Mouse (Mus musculus): ENCODE results near the gene Mttp. TPM values are rescaled to one million over a fixed set of nuclear protein-coding genes. Genes with fewer than 3 reads are reported as not detected.

The Mttp gene
- total and polyA plus RNA-seq, 2 experiments from 2014 or later: 4.5 to 6.6 TPM

GRCm38 (mm10) chr3:138074214-138074613 lies 70.6 kb downstream of the Mttp start:
- Histone ChIP-seq H3K27ac (no peak overlapping the region), H3K4me3 (ENCODE audit: low read length) (no peak overlapping the region), H3K4me2 (ENCODE audit: low read depth, low read length) (no peak overlapping the region), H3K36me3 (ENCODE audit: insufficient read depth, low read length) (no peaks in the 10 kb centered on the region), H3K4me1 (ENCODE audit: insufficient read depth, low read length) (0 out of 2 replicates have a peak, but pooled peaks cover 4% of the 10 kb centered on the region), H3K9me3 (ENCODE audit: low read length) (no peaks in the 10 kb centered on the region), H3K27me3 (ENCODE audit: insufficient read depth, low read length) (no peaks in the 10 kb centered on the region), H3K9ac (replicated peaks; ENCODE audit: low read length) (no peak overlapping the region)
- ATAC-seq (peak; percentile 18; the same call in 1 of the 2 replicates), DNase-seq (ENCODE audit: low spot score) (no peak)
- TF ChIP-seq CTCF (IDR thresholded peaks at IDR 0.05; ENCODE audit: low read depth): no peak
- WGBS: 100% methylated on average over 1 of the region's 1 CpGs

GRCm38 (mm10) chr3:138071476-138072073 lies 73.2 kb downstream of the Mttp start:
- WGBS: 84% methylated on average over 10 of the region's 10 CpGs
- TF ChIP-seq CTCF (IDR thresholded peaks at IDR 0.05; ENCODE audit: low read depth): no peak
- ATAC-seq (no peak), DNase-seq (ENCODE audit: low spot score) (no peak)
- Histone ChIP-seq H3K9ac (replicated peaks; ENCODE audit: low read length) (no peak overlapping the region), H3K27me3 (ENCODE audit: insufficient read depth, low read length) (no peaks in the 10 kb centered on the region), H3K36me3 (ENCODE audit: insufficient read depth, low read length) (no peaks in the 10 kb centered on the region), H3K27ac (no peak overlapping the region), H3K4me2 (ENCODE audit: low read depth, low read length) (no peak overlapping the region), H3K4me1 (ENCODE audit: insufficient read depth, low read length) (0 out of 2 replicates have a peak, but pooled peaks cover 4% of the 10 kb centered on the region), H3K4me3 (ENCODE audit: low read length) (no peak overlapping the region), H3K9me3 (ENCODE audit: low read length) (no peaks in the 10 kb centered on the region)

- 19% methylated on average over 1 of the region's 1 CpGs for WGBS
- Histone ChIP-seq H3K9ac (replicated peaks; ENCODE audit: low read length) (no peak overlapping the region), H3K36me3 (ENCODE audit: insufficient read depth, low read length) (no peaks in the 10 kb centered on the region), H3K4me1 (ENCODE audit: insufficient read depth, low read length) (0 out of 2 replicates have a peak, but pooled peaks cover 4% of the 10 kb centered on the region), H3K4me2 (ENCODE audit: low read depth, low read length) (no peak overlapping the region), H3K27me3 (ENCODE audit: insufficient read depth, low read length) (no peaks in the 10 kb centered on the region; the same call in 1 of the 2 replicates), H3K9me3 (ENCODE audit: low read length) (no peaks in the 10 kb centered on the region), H3K27ac (no peak overlapping the region), H3K4me3 (ENCODE audit: low read length) (no peak overlapping the region)
- ATAC-seq (no peak), DNase-seq (ENCODE audit: low spot score) (no peak)
- TF ChIP-seq CTCF (IDR thresholded peaks at IDR 0.05; ENCODE audit: low read depth): no peak
Measured at GRCm38 (mm10) chr3:138071004-138071403, 73.8 kb downstream of the Mttp start.

- no peaks in the 10 kb centered on the region; the same call in 1 of the 2 replicates for H3K27me3 ChIP-seq (ENCODE audit: insufficient read depth, low read length)
- H3K27ac ChIP-seq: no peak overlapping the region
- 61% methylated on average over 18 of the region's 18 CpGs for WGBS
- no peaks in the 10 kb centered on the region for H3K36me3 ChIP-seq (ENCODE audit: insufficient read depth, low read length)
- H3K4me3 ChIP-seq (ENCODE audit: low read length): no peak overlapping the region
- no peak for DNase-seq (ENCODE audit: low spot score)
- H3K4me1 ChIP-seq (ENCODE audit: insufficient read depth, low read length): no peaks in the 10 kb centered on the region
- no peak for TF ChIP-seq CTCF (IDR thresholded peaks at IDR 0.05; ENCODE audit: low read depth)
- no peak overlapping the region for H3K4me2 ChIP-seq (ENCODE audit: low read depth, low read length)
- ATAC-seq: no peak
- no peaks in the 10 kb centered on the region for H3K9me3 ChIP-seq (ENCODE audit: low read length)
- no peak overlapping the region for H3K9ac ChIP-seq (replicated peaks; ENCODE audit: low read length)
Measured at GRCm38 (mm10) chr3:138069756-138070511, 74.8 kb downstream of the Mttp start.

GRCm38 (mm10) chr3:138068103-138068502 lies 76.7 kb downstream of the Mttp start:
- H3K9ac ChIP-seq (replicated peaks; ENCODE audit: low read length): no peak overlapping the region
- H3K4me2 ChIP-seq (ENCODE audit: low read depth, low read length): no peak overlapping the region
- ATAC-seq (no peak), DNase-seq (ENCODE audit: low spot score) (no peak)
- H3K4me1 ChIP-seq (ENCODE audit: insufficient read depth, low read length): 0 out of 2 replicates have a peak, but pooled peaks cover 5% of the 10 kb centered on the region
- TF ChIP-seq CTCF (IDR thresholded peaks at IDR 0.05; ENCODE audit: low read depth): no peak
- WGBS: 92% methylated on average over 12 of the region's 12 CpGs
- H3K36me3 ChIP-seq (ENCODE audit: insufficient read depth, low read length): no peaks in the 10 kb centered on the region
- H3K27me3 ChIP-seq (ENCODE audit: insufficient read depth, low read length): no peaks in the 10 kb centered on the region; the same call in 1 of the 2 replicates
- no peak overlapping the region for H3K27ac ChIP-seq
- no peaks in the 10 kb centered on the region for H3K9me3 ChIP-seq (ENCODE audit: low read length)
- no peak overlapping the region for H3K4me3 ChIP-seq (ENCODE audit: low read length)

GRCm38 (mm10) chr3:138067288-138067687 lies 77.5 kb downstream of the Mttp start, which contains the start of gene Gm5105:
Gene Gm5105, minus strand, starts transcription at chr3:138067388.
- Histone ChIP-seq H3K4me2 (ENCODE audit: low read depth, low read length) (peak within 1 kb of the TSS; percentile 48), H3K36me3 (ENCODE audit: insufficient read depth, low read length) (no peaks in the 10 kb centered on the region), H3K27me3 (ENCODE audit: insufficient read depth, low read length) (no peaks in the 10 kb centered on the region; the same call in 1 of the 2 replicates), H3K4me3 (ENCODE audit: low read length) (no peak within 1 kb of the TSS; the same call in 1 of the 2 replicates), H3K9ac (replicated peaks; ENCODE audit: low read length) (no peak within 1 kb of the TSS), H3K9me3 (ENCODE audit: low read length) (no peaks in the 10 kb centered on the region), H3K27ac (no peak within 1 kb of the TSS), H3K4me1 (ENCODE audit: insufficient read depth, low read length) (0 out of 2 replicates have a peak, but pooled peaks cover 5% of the 10 kb centered on the region)
- TF ChIP-seq CTCF (IDR thresholded peaks at IDR 0.05; ENCODE audit: low read depth): no peak
- ATAC-seq (no peak), DNase-seq (ENCODE audit: low spot score) (no peak)
- 90% methylated on average over 12 of the region's 12 CpGs for WGBS

Measured in hindbrain, postnatal 0 days (tissue).